Mouse (Mus musculus): ENCODE results near the gene Zbtb16.

GRCm38 (mm10) chr9:48650846-48651245, 185.2 kb downstream of the Zbtb16 start:
- TF ChIP-seq ELF1 (IDR thresholded peaks at IDR 0.05; ENCODE audit: low read depth, low read length) (no peak), POLR2A (IDR thresholded peaks at IDR 0.05; ENCODE audit: control insufficient read depth in 1 of 2, insufficient read depth in 1 of 2, low read depth in 1 of 2, low read length in 2 of 2, poor library complexity in 1 of 2) (no peak), CTCF (IDR thresholded peaks at IDR 0.05 in 2 of 3, conservative IDR thresholded peaks at IDR 0.05 in 1 of 3; ENCODE audit: control insufficient read depth in 1 of 3, insufficient read depth in 1 of 3, low read depth in 2 of 3, low read length in 3 of 3, poor library complexity in 1 of 3, severe bottlenecking in 1 of 3) (no peak), GATA1 (IDR thresholded peaks at IDR 0.05; ENCODE audit: low read depth, low read length) (no peak), RAD21 (IDR thresholded peaks at IDR 0.05; ENCODE audit: low read depth, low read length) (no peak), USF2 (IDR thresholded peaks at IDR 0.05; ENCODE audit: borderline replicate concordance in 1 of 2, insufficient read depth in 1 of 2, low read depth in 1 of 2, low read length in 2 of 2) (no peak), TCF12 (IDR thresholded peaks at IDR 0.05; ENCODE audit: low read depth, low read length) (no peak), EP300 (IDR thresholded peaks at IDR 0.05; ENCODE audit: low read depth in 1 of 2, low read length in 2 of 2) (no peak)
